Mouse (Mus musculus): ENCODE results near the gene Hvcn1. TPM values are rescaled to one million over a fixed set of nuclear protein-coding genes. Genes with fewer than 3 reads are reported as not detected.
A peak's percentile ranks its signal among the peaks of the same experiment; 100 is the strongest.

The Hvcn1 gene
- polyA plus RNA-seq, 1 experiment from 2014 or later = 6.0 TPM

DNA sequence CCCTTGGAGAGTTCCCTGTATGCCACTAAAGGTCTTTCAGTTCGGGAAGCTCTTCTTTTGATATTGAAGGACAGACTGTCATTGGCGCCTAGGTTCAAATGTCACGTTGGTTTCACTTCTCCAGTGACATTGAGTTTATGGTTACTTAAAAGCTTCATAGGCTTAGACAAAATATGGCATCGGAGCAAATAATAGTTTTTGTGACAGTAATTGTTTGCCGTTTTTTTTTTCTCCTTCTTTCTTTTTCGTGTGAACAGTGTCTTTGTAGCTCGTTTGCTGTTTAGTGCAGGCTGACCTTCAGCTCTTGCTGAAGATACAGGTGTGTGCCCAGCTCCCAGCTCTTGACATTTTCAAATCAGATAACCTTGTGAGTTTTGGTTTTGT, 79.2 kb downstream of the Hvcn1 start:
- Histone ChIP-seq H3K9me3 (ENCODE audit: control insufficient read depth, low read length) (no peaks in the 10 kb centered on the region), H3K27ac (replicated peaks; ENCODE audit: low read depth, low read length) (no peak overlapping the region), H3K4me2 (ENCODE audit: low read depth, severe bottlenecking) (peak overlapping the region; percentile 98), H3K4me1 (ENCODE audit: control insufficient read depth, insufficient read depth, low read length) (peaks cover 12% of the 10 kb centered on the region), H3K36me3 (ENCODE audit: control insufficient read depth, insufficient read depth, low read length) (no peaks in the 10 kb centered on the region; the same call in 1 of the 2 replicates), H3K27me3 (ENCODE audit: control insufficient read depth, insufficient read depth, low read length) (no peaks in the 10 kb centered on the region), H3K4me3 (ENCODE audit: low read depth, low read length) (peak overlapping the region; percentile 89; the same call in 1 of the 2 replicates), H3K9ac (ENCODE audit: low read length) (no peak overlapping the region)
- no peak for ATAC-seq (ENCODE audit: insufficient number of reproducible peaks, low FRiP score, low TSS enrichment, low read depth)
- 58% methylated on average over 7 of the region's 7 CpGs for WGBS
- DNase-seq (ENCODE audit: low spot score) = no peak

GRCm38 (mm10) chr5:122286191-122286590, 79.6 kb downstream of the Hvcn1 start:
- H3K27ac ChIP-seq (replicated peaks; ENCODE audit: low read depth, low read length) = no peak overlapping the region
- no peak overlapping the region for H3K9ac ChIP-seq (ENCODE audit: low read length)
- WGBS = 82% methylated on average over 10 of the region's 10 CpGs
- H3K4me3 ChIP-seq (ENCODE audit: low read depth, low read length) = 0 out of 2 replicates have a peak overlapping the region, but pooled peaks have one; percentile 3
- H3K27me3 ChIP-seq (ENCODE audit: control insufficient read depth, insufficient read depth, low read length) = no peaks in the 10 kb centered on the region
- H3K4me2 ChIP-seq (ENCODE audit: low read depth, severe bottlenecking) = no peak overlapping the region
- DNase-seq (ENCODE audit: low spot score) = no peak
- ATAC-seq (ENCODE audit: insufficient number of reproducible peaks, low FRiP score, low TSS enrichment, low read depth) = no peak
- peaks cover 12% of the 10 kb centered on the region for H3K4me1 ChIP-seq (ENCODE audit: control insufficient read depth, insufficient read depth, low read length)
- no peaks in the 10 kb centered on the region; the same call in 1 of the 2 replicates for H3K36me3 ChIP-seq (ENCODE audit: control insufficient read depth, insufficient read depth, low read length)
- H3K9me3 ChIP-seq (ENCODE audit: control insufficient read depth, low read length) = no peaks in the 10 kb centered on the region

DNA sequence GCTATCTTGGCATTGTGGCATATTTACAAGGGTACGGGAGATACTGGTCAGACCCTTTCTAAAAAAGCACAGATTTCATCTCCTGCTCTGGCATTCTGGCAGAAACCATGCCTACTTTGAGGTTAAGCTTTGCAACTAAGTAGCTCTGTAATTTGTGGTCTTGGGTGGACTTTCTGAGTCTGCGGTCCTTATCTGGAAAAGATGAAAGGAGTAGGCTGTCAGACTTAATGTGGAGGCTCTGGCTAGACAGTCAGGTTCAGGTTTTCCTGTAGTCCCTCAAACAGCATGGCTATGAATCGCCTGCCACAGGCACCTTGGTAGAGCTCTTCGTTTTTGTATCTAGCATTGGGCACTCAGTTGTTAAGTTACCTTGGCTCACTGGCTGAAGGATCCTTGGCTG, 80.4 kb downstream of the Hvcn1 start:
- no peak overlapping the region for H3K4me2 ChIP-seq (ENCODE audit: low read depth, severe bottlenecking)
- no peaks in the 10 kb centered on the region for H3K9me3 ChIP-seq (ENCODE audit: control insufficient read depth, low read length)
- no peak overlapping the region for H3K9ac ChIP-seq (ENCODE audit: low read length)
- no peak overlapping the region for H3K4me3 ChIP-seq (ENCODE audit: low read depth, low read length)
- ATAC-seq (ENCODE audit: insufficient number of reproducible peaks, low FRiP score, low TSS enrichment, low read depth) (no peak), DNase-seq (ENCODE audit: low spot score) (no peak)
- 83% methylated on average over 4 of the region's 4 CpGs for WGBS
- no peaks in the 10 kb centered on the region for H3K27me3 ChIP-seq (ENCODE audit: control insufficient read depth, insufficient read depth, low read length)
- no peaks in the 10 kb centered on the region; the same call in 1 of the 2 replicates for H3K36me3 ChIP-seq (ENCODE audit: control insufficient read depth, insufficient read depth, low read length)
- peaks cover 12% of the 10 kb centered on the region for H3K4me1 ChIP-seq (ENCODE audit: control insufficient read depth, insufficient read depth, low read length)
- no peak overlapping the region for H3K27ac ChIP-seq (replicated peaks; ENCODE audit: low read depth, low read length)

DNA sequence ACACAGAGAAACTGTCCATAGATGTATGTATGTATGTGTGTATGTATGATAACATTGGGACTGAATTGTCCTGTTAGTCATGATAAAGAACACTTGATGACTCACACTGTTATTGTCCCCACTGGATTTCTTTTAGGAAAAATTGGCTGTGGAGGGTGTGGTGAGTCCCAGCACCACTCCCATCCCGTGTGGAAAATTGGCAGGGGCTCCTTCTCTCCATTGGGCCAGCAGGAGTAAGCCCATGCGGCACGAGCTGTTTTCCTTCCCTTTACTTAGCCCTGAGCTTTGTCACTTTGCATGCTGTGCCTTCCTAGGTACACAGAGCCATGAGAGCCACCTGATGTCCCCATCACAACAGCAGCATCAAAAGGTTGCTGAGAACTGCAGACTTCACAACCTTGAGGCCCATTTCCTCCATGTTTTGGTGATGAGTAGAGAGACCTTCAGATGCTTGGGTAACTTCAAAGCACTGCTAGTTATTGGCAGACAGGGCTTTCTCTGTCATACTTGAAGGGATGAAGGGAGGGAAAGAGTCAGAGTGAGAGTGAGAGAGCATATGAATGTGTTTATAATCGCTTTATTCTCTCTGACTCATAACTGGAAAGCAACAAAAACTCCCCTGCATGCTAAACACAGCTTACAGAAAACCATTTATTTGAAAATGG, 81.7 kb downstream of the Hvcn1 start:
- Histone ChIP-seq H3K4me2 (ENCODE audit: low read depth, severe bottlenecking) (no peak overlapping the region), H3K27me3 (ENCODE audit: control insufficient read depth, insufficient read depth, low read length) (no peaks in the 10 kb centered on the region), H3K9ac (ENCODE audit: low read length) (no peak overlapping the region), H3K4me3 (ENCODE audit: low read depth, low read length) (no peak overlapping the region), H3K4me1 (ENCODE audit: control insufficient read depth, insufficient read depth, low read length) (peaks cover 14% of the 10 kb centered on the region), H3K9me3 (ENCODE audit: control insufficient read depth, low read length) (no peaks in the 10 kb centered on the region), H3K27ac (replicated peaks; ENCODE audit: low read depth, low read length) (no peak overlapping the region), H3K36me3 (ENCODE audit: control insufficient read depth, insufficient read depth, low read length) (no peaks in the 10 kb centered on the region; the same call in 1 of the 2 replicates)
- DNase-seq (ENCODE audit: low spot score) = no peak
- no peak for ATAC-seq (ENCODE audit: insufficient number of reproducible peaks, low FRiP score, low TSS enrichment, low read depth)
- 91% methylated on average over 4 of the region's 4 CpGs for WGBS

DNA sequence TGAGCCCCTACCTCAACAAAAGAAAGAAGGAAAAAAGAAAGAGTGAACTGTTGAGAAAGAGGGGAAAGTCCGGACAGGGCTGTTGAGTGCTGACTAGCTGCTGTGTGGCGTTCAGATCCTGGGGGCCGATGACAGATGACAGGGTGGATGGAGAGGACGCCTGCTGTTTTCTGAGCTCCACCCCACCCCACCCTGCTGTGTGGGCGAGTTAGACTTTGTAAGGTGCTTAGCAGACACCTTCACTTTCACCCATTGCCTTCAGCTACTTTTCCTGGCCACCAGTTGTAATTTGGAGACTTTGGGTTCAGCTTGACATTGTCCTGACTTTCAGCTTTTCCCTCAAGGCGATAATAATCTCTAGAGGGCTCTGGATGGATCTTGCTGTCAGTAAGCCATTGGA, 84.5 kb downstream of the Hvcn1 start:
- Histone ChIP-seq H3K9me3 (ENCODE audit: control insufficient read depth, low read length) (no peaks in the 10 kb centered on the region), H3K27ac (replicated peaks; ENCODE audit: low read depth, low read length) (no peak overlapping the region), H3K27me3 (ENCODE audit: control insufficient read depth, insufficient read depth, low read length) (no peaks in the 10 kb centered on the region), H3K9ac (ENCODE audit: low read length) (no peak overlapping the region), H3K4me3 (ENCODE audit: low read depth, low read length) (no peak overlapping the region), H3K4me2 (ENCODE audit: low read depth, severe bottlenecking) (no peak overlapping the region), H3K4me1 (ENCODE audit: control insufficient read depth, insufficient read depth, low read length) (peaks cover 4% of the 10 kb centered on the region), H3K36me3 (ENCODE audit: control insufficient read depth, insufficient read depth, low read length) (no peaks in the 10 kb centered on the region; the same call in 1 of the 2 replicates)
- ATAC-seq (ENCODE audit: insufficient number of reproducible peaks, low FRiP score, low TSS enrichment, low read depth) (no peak), DNase-seq (ENCODE audit: low spot score) (no peak)
- WGBS = 66% methylated on average over 6 of the region's 6 CpGs

Other genes with a start within 250 kb of the Hvcn1 start
- 3.0 and 3.7 TPM in 2 replicates for gene Cux2, start 156.7 kb upstream of the Hvcn1 start, polyA plus RNA-seq (2014; fragmentation: Nextera tagmentation; extraction: Ambion mirVana)
- 3.4 TPM in 1 of 2 replicates, not detected in the other for gene Myl2, start 105.9 kb upstream of the Hvcn1 start, polyA plus RNA-seq (2014; fragmentation: Nextera tagmentation; extraction: Ambion mirVana)
- gene Ccdc63, start 66.0 kb upstream of the Hvcn1 start, polyA plus RNA-seq (2014; fragmentation: Nextera tagmentation; extraction: Ambion mirVana) = 0.04 TPM in 1 of 2 replicates, not detected in the other
- gene Ppp1cc, start 48.5 kb upstream of the Hvcn1 start, polyA plus RNA-seq (2014; fragmentation: Nextera tagmentation; extraction: Ambion mirVana) = 314 and 346 TPM in 2 replicates
- 3.6 and 4.0 TPM in 2 replicates for gene Tctn1, start 57.7 kb downstream of the Hvcn1 start, polyA plus RNA-seq (2014; fragmentation: Nextera tagmentation; extraction: Ambion mirVana)
- gene Pptc7, start 77.6 kb downstream of the Hvcn1 start, polyA plus RNA-seq (2014; fragmentation: Nextera tagmentation; extraction: Ambion mirVana) = 8.5 and 9.2 TPM in 2 replicates
- gene Rad9b, start 147.4 kb downstream of the Hvcn1 start, polyA plus RNA-seq (2014; fragmentation: Nextera tagmentation; extraction: Ambion mirVana) = 10.8 and 11.6 TPM in 2 replicates
- gene Vps29, start 147.6 kb downstream of the Hvcn1 start, polyA plus RNA-seq (2014; fragmentation: Nextera tagmentation; extraction: Ambion mirVana) = 169 and 180 TPM in 2 replicates
- gene Gpn3, start 165.1 kb downstream of the Hvcn1 start, polyA plus RNA-seq (2014; fragmentation: Nextera tagmentation; extraction: Ambion mirVana) = 86.2 and 89.3 TPM in 2 replicates
- gene Fam216a, start 165.6 kb downstream of the Hvcn1 start, polyA plus RNA-seq (2014; fragmentation: Nextera tagmentation; extraction: Ambion mirVana) = 99.6 and 107 TPM in 2 replicates
- gene Arpc3, start 185.1 kb downstream of the Hvcn1 start, polyA plus RNA-seq (2014; fragmentation: Nextera tagmentation; extraction: Ambion mirVana) = 45.4 and 52.0 TPM in 2 replicates
- 33.9 and 39.2 TPM in 2 replicates for gene Anapc7, start 214.9 kb downstream of the Hvcn1 start, polyA plus RNA-seq (2014; fragmentation: Nextera tagmentation; extraction: Ambion mirVana)

Measured in limb, embryonic 11.5 days (tissue).